Mouse (Mus musculus) mouse embryonic stem cell (cell line): ENCODE data around the gene Tex14.

ENCODE experiments used
- in situ Hi-C, 2 experiments: fragments of 300-500 bp; cut with MboI; formaldehyde crosslinking; loops; 1 replicate in 1 of 2; 3 replicates in 1 of 2; pipeline ENCODE4 v1.14.3; 2019 to 2020; ENCODE audit warnings: low sequenced_read_pairs in 2 of 2, low pct_unique_long_range_greater_than_20kb in 1 of 2, mixed read lengths in 1 of 2; ENCODE audit not compliant: unreplicated experiment in 1 of 2

The Tex14 gene

DNA sequence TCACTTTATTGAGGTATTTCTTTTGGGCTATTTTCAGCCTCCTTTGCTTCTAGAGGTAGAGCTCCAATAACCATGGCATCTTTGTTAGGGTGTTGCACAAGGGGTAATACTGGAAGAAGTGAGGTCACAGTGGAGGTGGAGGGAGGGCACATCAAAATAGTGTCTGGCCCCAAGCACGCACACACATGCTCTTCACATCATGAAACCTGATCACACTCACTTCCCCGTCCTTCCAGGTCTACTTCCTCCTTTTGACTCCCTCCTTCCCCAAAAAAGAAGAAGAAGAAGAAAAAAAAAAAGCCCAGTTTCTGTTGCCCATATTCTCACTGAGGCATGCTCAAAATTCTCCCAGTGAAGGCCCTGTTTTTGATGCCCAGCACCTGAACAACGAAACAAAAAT is 122.5 kb downstream of the Tex14 start:
- in situ Hi-C loops, result no loop called here

DNA sequence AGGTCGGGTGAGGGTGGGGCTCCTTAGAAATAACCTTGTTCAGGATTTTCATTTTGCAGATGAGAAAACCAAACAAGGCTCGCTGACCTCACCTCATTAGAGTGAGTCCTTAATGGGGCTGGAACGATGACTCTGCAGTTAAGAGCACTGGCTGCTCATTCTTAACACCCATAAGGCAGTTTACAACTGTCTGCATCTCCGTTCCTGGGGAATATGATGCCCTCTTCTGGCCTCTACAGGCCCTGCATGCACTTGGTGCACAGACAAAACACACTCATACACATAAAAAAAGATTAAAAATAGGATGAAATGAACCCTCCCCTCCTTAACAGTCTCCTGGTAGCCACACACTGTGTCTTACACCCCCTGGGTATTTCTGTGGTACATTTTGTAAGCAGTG is 123.1 kb downstream of the Tex14 start:
- in situ Hi-C loops, result no loop called here

DNA sequence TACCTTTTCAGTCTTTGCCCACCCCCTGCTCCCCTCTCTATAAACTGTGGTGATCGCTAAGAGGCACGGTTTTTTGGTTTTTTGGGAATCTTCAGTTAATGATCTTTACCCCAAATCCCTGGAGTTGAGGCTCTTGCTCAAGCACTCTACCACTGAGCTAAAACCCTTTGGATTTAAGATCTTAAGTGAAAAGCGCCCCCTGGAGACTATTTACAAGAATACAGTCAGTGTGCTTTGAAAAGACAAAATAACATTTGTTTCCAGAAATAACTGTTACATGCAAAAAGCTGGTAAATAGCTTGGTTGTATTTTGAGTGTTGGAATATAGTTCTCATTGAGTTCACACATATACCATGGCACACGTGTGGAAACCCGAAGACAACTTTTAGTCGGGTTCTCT is 126.8 kb downstream of the Tex14 start:
- in situ Hi-C loops, result no loop called here

DNA sequence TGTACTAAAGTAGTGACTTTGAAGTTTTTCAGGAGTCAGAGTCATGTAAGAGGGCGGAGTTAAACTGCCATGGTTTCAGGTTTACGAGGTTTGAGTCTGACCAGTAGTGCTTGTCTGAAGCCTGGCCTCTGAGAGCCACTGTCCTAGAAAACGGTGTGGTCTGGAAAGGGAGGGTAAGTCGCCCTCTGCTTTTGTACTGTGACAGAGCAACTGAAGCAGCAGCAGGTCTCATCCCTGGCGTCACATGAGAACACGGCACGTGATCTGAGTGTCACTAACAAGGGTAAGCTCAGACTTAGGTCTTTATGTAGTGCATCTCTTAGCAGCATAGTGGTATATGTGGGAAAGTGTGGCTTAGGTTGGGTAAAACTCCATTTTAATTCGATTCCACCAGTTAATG is 137.4 kb downstream of the Tex14 start:
- in situ Hi-C loops, result no loop called here

DNA sequence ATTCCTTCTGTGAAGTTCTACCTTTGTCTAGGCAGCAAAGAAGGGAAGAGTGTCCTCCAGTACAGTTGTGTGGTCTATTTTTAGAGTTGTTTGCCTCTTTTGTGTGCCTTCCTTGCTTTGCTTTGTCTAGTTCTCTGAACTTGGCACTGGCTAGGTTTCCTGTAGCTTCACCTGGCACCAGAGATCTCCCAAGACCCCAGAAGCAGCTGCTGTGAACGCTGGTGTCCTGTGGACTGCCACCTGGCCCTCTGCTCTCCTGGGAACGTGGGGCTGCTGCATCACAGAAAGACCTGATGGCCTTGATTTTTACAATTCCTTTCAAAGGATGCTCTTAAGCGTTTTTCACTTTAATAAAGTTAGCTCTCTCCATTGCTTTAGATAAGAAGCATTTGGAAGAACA is 138.0 kb downstream of the Tex14 start:
- in situ Hi-C loops, result no loop called here

DNA sequence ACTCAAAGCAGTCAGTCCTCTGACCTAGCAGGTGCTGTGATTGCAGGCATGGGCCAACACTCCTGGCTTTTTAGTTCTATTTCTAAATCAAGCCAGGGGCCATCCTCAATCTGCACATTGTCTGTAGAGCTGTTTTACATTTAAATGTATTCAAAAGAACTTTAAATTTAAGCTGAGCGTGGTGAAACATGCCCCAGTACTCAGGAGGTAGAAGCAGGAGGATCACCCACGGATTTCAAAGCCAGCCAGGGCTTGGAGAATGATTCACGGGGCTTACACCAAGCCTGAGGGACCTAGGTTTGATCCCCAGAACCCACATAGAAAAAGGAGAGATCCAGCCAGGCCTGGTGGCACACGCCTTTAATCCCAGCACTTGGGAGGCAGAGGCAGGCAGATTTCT is 148.5 kb downstream of the Tex14 start:
- in situ Hi-C loops, result no loop called here

DNA sequence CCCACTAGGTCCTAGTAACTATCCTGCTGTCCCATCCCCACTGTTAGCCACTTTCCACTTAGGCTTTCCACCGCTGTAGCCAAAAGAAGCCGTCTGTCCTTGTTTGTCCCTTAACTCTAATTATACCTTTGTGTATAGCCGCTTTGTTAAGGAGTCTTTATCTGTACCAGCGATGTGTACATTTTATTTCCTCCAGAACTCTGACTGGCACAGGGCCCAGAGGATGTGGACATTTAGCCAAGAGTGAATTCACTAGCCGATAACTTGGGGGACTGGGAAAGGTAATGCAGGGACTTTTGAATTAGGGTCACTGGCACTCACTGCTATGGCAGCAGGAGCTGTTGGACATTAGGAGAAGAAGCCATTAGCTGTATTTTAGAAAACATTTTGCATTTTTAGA is 149.5 kb downstream of the Tex14 start:
- in situ Hi-C loops, result no loop called here

DNA sequence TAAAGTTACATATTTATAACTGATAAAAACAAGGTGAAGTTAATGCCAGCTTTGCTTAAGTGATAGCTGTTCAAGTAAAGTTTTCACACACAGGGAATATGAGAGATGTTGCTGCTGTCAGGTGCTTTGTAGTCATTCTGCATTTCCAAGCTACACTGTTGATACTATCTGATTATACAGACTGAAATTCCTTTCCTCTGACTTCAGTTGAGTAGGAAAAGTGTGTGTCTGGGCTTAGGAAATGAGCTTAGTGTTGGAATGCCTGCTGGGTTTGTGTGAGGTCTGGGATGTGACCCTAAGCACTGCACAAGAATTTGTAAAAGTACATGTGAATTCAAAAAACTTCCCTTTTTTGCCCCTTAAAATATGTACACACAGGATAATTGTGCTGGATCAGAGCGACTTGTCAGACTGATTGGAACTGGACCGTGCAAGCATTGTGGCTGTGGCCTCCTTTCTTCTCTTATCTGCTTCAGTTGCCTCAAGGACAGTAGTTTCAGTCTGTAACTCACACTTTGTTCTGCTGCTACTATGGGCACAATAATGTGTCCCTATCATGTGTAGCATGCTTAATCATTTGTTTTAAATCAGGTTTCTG is 150.3 kb downstream of the Tex14 start:
- in situ Hi-C loops, result no loop called here

DNA sequence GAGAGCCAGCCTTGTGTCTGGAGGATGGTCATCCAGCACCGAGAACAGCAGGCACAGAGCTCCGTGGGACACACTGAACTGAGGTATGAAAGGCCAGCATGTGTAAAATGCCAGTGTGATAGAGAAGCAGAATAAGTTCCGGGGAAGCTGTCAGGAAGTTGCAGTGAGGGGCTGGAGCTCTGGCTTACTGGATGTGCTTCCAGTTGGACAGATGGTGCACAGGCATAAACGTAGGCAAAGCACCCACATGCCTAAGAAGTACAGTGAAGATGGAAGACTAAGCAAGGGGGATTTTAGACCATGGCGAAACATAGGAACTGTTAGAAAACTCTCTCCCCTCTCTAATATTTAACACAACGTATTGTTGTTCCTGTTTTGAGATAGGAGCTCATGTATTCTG is 156.3 kb downstream of the Tex14 start:
- in situ Hi-C loops, result no loop called here

DNA sequence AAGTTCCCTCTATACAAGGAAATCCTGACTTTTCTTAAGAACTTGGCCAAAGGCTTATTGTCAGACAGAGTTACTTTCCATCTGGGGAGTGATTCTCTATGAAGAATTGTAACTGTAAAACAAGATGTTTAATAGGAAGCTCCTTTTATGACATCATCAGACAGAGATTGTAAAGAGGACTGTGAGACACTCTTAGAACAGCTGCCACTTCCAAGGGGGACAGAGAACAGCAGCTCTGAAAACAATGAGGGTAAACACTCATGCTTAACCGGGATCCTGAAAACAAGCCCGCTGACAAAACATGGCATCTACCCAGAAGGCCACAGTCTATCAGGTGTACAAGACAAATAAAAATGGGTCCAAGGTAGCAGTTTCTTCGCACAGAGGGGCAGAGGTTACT is 161.6 kb downstream of the Tex14 start, which contains the start of gene Gm11492:
Gene Gm11492 (plus strand): TSS at position 153 of the 400 bp plus-strand sequence.
- in situ Hi-C loops, result no loop called here

DNA sequence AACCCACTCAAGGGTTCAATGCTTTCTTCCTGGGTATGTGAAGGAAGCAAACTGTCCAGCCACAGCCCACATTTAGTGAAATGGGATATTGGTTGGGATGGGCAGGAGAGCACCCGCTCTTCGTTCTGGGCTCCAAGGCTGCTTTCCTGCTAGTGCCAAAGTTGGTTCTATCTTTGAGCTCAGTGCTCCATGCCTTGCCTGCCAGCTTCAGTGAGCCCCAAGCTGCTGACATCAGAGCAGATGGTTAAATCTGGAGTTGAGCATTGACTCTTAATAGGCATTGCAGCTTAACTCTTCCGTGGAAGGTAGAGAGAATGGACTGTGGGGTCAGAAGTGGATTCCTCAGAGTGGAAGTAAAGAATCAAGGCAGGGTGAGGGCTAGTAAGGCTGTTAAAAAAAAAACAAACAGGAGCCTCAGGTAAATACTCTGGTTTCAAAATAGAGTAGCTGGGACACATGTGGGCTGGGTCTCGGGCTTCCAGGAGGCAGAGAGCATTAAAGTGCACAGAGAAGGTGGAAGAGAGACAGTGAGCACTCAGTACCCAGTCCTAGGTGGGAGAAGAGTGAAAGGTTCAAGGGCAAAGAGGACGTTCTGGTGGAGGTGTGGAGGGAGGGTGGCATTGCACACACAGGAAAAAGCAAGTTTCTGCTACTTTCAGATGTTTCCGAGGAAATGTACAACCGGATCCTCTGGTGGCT is 163.5 kb downstream of the Tex14 start, which contains the start of gene Sept4:
Gene Sept4 (plus strand): TSS at position 649 of the 699 bp plus-strand sequence.
- in situ Hi-C loops, result no loop called here

DNA sequence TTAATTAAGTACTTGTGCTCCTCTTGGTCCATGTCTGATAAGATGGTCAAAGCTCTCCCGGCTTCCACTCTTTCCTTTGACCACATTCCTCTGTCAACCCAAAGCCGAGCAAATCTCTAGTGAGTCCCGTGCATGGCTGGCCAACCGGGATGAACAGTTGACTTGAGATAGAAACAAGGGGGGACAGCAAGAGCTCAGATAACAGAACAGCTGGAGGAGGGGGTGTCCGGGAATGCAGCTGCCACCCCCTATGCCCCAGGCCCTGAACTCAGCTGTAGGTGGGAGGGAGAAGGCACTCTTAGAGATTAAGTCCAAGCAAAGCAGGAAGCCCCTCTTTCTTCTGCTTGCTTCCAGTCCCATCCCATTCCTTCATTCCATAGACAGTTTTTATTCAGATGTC is 165.9 kb downstream of the Tex14 start:
- in situ Hi-C loops, result no loop called here

DNA sequence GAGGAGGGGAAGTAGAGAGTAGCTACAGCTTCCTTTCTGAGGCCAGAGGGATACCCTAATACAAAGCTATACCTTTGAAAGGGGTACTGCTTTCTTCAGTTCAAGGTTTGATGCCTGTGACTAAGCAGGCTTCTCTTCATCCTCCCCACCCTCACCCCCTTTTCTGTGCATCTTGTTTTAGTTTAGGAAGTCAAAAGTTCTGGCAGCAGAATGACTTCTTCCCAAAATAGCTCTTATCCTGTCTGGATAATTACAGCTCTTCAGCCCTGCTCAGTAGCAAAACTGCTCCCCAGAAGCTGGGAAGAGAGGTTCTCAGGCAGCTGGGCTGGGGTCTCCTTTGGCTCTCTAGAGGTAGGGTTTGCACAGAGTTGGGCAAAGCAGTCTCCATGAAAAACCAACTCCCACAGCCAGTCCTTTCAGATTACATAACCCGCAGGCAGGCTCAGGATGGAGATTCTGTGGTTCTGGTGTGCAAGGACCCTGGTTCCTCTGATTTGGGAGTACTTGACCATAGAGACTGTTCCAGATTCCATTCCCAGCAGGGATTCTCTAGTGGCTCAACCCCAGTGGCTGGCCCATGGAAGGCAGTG is 166.6 kb downstream of the Tex14 start:
- in situ Hi-C loops, result no loop called here

DNA sequence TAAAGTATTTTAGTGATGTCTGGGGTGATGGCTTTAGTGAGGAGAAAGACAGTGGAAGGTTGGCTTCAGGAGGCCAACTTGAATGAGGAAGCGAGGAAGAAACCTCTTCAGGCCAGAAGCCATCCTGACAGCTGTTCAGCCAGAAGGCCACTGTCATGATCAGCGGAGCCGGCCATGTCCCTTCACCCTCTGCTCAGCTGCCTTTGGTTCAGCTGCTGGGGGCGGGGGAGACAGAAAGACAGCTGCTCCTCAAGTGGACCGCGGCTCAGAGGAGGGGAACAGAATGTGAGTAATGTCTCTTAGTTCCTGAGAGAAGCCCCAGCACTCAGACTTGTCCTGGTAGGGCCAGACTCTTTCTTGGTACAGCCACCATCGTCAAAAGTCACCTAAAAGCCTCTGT is 168.9 kb downstream of the Tex14 start:
- in situ Hi-C loops, result no loop called here

DNA sequence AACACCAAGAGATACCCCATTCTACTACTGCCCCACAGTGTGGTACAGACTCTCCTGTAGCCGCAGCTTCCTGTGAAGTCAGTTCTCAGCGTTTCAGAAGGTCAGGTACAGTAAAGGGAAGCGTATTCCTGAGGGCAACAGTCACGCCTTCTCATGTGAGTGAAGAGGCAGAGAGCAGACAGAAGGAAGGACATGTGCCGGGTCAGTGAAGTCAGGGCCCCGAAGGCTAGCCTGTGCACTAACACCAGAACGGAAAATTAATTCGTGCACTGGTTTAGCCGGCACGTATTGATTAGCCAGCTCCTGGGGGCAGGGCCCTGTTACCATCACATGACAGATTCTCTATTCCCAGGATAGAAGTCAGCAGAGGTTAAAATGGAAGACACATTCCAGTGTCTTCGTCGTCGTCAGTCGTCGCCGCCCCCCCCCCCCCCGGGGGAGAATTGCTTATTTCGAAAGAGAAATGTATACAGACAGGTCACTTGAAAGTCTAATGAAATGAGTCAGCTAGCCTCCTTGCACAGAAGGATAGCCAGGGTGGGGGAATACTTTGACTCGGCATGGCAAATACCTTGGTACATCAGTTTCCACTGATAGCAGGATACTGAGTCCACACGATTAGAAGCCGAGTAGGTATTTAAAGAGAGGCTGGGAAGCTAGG is 169.8 kb downstream of the Tex14 start:
- in situ Hi-C loops, result no loop called here

DNA sequence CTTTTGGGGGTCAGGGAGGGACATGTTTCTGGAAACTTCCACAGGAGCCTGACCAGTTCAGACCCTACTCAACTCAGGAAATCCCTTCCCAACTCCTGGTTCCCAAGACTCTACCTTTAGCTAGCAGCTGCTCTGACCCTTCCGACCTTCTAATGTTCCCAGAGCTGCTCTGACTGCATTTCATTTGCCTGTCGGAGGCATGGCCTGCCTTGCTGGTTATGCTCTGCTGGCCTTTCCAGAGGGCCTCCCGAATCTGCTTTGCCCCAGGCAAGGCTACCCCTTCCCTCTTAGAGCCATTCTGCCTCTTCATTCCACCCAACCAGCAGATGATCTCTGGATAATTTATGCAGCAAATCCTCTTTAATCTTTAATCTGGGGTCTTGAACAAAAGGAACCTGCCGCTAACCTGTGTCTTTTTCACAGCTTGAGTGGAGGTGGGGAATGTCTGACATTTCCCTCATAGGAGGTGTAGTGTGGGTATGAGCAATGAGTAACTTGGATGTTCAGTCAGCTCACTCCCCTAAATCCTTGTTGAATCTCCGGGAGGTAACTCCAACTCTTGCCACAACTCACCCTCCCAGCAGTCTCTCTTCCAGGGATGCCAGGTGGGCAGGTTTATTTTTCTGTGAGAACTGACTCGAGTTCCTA is 172.9 kb downstream of the Tex14 start:
- in situ Hi-C loops, result no loop called here

DNA sequence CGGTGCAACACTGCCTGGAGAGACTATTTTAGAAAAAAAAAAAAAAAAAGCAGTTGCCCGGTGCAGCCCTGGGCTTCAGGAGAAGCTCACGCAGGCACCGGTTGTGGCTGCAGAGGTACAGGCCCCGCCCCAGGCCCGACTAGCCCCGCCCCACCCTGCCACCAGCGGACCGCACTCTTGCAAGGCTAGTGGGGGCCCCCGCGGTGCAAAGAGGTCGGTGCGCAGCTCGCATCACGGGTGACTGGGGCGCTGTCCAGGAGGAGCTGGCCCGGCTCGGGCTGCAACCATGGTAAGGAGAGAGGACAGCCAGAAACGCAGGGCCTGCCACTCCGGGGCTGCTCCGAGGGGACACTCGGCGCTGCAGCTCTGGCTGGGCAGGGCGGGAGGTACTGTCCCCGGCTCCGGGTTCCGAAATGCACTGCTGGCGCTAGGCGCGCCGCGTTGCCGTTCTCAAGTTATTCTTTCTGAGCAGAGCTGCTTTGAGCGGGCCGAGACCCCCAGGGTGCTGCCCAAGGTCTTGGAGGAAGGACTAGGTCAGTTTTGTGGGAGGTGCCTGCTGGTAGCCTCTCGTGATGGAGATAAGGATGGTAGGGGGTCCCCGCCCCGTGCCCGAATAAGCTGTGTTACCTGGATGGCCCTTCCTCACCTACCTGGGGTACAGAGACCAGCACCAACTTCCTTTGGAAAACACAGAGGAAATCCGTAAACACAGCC is 173.5 kb downstream of the Tex14 start:
- in situ Hi-C loops, result no loop called here

DNA sequence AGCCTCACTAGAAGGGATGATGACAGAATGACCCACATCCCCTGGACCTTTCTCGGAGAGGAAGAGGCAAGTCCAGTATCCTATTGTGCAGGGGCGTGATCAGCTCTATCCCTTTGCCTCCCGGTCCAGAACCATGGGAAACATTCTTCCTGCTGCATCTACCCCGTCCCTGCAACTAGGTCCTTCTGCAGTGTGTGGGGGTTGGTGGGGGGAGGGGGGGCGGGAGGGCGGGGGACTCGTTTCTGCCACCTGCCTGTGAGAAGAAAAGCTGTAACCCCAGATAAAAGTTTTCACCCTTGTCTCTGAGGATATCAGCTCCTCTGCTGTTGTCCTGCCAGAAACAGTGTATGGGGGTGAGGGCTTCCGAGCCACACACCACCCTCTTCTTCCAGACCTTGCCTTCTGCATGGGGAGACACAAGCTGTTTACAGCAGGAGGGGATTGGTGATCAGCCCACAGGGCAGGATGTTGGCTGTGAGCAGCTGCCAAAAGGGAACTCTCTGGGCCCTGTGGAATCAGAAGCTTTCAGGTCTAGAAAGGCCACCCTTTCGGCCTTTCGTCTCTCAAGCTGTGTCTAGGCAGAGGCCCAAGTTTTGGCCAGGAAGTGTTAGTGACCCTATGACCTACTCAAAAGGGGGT is 174.2 kb downstream of the Tex14 start:
- in situ Hi-C loops, result no loop called here
